Mouse (Mus musculus): ENCODE results near the gene Nr4a1.
A peak's percentile ranks its signal among the peaks of the same experiment; 100 is the strongest.

Gene Nr4a1

DNA sequence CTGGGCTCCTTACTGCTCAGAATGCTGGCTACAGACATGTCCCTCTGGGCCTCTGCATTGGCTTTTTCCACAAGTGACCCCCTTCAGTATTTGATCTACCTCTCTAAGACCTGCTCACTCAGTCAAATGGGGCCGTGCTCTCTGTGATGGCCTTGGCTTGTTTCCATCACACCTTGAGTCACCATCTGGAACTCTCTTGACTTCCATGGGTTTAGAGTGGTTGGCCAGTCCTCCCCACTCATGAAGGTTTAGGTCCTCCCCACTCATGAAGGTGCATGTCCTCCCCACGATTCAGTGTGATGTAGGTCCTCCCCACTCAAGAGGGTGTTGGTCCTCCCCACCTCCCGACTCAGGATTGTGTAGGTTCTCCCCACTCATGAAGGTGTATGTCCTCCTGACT lies 20.9 kb upstream of the Nr4a1 start:
- no peak for DNase-seq (ENCODE audit: extremely low read depth, low read depth, low spot score)

DNA sequence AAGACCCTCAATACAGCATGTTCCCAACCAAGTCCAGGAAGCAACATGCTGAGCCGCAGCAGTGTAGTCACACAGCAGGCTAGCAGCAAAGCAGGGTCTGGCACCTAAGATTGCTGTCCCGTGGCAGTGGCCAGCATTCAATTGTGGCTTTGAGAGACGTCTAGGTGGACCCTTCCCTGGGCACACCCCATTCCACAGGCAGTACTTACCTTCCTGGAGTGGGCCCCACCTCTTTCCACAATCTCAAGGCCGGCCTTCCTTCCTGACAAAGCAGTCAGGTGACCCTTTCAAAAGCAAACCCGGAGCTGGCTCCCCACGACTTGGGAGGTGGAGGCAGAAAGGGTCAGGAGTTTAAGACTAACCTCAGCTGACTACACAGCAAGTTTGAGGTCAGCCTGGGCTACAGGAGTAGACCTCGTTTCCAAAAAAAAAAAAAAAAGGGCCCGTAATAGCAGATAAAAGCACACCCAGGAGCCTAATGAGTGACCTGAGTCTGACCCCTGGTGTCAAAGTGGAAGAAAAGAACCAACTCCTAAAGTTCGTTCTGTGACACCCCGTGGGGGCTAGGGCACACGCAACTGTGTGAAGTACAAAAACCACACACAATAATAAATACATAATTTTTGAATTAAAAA lies 20.3 kb upstream of the Nr4a1 start:
- no peak for DNase-seq (ENCODE audit: extremely low read depth, low read depth, low spot score)

DNA sequence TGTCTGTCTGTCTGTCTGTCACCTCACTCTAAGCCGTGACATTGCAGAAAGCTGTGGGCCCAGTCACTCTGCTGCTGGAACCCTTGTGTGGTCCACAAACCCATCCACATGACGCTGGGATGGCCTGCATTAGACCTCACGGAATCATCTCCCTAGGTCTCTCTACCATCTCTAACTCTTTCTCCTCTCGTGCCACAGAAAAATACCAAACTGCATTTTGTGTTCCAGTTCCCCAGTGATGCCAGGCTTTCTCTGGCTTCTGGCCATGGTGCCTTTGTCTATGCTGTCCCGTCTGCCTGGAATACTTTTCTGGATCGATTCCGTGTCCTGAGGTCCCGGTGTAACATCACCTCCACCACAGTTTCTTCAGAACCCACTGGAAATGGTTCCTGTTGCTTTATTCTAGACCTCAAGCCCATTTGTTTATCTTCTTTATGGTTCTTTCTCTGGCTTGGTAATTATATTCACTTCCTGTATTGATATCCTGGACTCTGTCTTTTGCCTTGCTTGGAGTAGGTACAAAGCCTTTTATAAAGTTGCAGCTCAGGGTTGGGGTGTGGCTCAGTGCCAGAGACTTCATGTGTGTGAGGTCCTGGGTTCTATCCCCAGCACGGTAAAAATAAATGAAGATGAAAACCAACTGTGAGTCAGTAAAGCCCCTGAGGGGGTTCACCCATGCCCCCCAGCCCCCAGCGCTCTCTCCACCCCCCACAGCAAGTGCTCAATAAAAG lies 19.3 kb upstream of the Nr4a1 start:
- DNase-seq (ENCODE audit: extremely low read depth, low read depth, low spot score), result no peak

DNA sequence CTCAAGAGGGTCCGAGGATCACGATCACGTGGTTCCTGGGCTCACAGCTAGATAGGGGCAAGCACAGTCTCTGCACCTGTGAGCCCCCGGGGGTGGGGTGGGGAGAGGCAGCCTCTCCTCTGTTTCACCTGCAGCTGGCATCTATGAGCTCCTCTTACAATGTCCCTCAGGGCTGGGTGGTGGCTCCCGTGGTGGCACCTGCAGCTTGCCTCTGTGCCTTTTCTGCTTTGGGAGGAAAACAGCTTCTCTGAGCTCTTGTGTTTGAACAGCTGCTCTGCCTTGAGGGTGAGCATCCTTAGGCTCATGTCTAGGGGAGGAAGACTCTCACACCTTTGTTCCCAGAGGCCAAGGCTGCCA lies 18.7 kb upstream of the Nr4a1 start:
- DNase-seq (ENCODE audit: extremely low read depth, low read depth, low spot score), result no peak

DNA sequence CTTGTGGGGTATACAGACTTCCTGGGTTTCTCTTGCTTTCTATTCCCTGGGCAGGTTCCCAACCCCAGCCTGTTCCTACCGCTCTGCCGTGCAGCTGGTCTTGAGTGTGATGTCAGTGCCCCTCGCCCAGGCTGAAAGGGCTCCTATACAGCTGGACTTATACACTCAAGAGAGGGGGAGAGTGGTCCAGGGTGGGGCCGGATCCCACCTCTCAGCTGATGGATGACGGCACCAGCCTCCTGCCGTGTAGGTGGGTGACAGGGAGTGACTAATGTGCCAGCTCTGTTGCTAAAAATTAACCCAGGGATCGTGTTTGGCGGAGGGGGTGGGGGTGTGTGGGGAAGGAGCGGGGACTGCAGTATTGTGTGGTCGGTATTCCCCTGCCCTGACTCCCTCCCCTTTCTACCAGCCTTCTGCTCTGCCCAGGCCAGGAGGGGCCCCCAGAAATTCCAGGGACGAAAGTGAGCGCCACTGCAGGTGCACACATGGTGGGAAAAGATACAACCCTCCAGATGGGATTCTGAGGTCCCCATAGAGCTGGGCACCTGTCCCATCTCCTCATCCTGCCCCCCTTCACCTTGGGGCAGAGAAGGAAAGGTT lies 18.2 kb upstream of the Nr4a1 start:
- no peak for DNase-seq (ENCODE audit: extremely low read depth, low read depth, low spot score)

DNA sequence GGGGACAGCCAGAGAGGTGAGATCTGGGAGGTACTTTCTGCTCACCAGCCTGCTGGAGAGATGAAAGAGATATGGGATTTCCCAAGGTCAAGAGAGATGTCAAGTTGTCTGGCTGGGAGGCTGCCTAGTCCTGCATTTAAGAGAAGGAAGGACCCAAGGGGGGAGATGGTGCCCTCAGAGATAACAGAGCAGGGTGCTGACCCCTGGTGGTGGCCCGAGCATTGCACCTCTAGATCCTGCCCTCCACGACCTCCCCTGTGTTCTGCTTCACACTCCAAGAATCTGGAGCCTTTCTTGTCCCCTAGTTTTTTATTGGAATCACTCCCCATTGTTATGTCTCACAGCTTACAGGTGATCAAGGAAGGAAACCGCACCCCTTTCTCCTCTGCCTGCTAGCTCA lies 17.2 kb upstream of the Nr4a1 start:
- no peak for DNase-seq (ENCODE audit: extremely low read depth, low read depth, low spot score)

DNA sequence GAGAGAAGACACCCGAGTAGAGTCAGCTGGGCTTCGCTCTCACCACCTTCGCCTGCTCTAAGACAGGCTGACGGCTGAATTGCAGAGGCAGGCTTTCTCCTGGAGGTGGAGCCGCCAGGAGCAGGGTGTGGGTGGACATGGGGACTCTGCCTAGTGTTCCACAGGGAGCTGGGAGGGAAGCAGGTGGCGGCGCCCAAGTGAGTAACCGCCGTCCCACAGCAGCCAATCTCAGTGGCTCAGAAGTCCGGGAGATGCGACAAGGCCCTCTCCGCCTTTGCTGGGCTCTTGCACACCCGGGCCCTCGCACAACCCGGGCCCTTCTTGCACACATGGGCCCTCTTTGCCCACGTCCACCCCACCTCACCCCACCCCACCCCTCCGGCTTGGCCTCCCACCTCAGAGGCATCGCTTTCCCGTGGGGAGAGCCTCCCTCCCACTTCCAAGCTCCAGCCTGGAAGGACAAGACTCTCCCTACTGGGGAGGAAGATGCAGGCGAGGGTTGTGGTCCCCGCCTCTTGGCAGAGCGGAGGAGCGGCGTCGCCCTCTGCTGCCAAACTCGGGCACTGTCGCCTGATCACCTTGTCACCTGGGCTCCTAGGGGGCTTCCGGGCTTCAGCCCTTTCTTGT lies 15.1 kb upstream of the Nr4a1 start:
- no peak for DNase-seq (ENCODE audit: extremely low read depth, low read depth, low spot score)

DNA sequence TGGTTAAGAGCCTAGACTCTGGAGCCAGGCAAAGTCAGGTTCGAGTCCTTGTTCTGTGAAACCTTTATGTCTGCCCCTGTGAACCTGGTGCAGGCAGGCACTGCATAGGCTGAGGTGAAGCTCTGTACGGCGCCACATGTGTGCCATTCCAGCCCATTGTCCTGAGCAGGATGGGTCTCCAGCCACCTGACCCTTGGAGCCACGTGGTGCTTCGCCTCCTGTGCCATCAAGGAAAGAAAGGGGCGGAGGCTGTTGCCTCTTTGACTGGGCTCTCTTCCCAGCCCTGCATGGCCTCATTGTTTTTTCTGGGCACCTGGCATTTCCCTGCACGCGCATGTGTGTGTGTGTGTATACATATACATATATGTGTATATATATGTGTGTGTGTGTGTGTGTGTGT lies 14.2 kb upstream of the Nr4a1 start:
- DNase-seq (ENCODE audit: extremely low read depth, low read depth, low spot score), result no peak

DNA sequence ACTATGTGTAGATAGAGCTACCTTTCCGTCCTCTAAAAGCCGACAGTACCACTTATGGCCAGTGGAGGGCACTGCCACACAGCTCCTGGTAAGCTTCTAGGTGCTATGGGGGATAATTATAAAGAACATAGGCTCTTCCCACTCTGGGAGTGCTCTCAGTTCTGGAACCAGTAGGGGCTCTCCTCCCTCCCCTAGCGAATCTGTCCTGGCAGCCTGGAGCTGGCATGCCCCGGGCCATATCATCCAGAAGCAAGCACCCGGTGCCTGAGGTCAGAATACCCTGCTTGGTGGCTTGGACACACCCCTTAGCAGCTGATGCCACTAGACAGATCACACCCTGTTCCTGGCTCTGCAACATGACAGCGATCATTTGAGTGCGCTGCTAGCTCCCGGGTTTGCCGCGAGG lies 13.3 kb upstream of the Nr4a1 start:
- no peak for DNase-seq (ENCODE audit: extremely low read depth, low read depth, low spot score)

DNA sequence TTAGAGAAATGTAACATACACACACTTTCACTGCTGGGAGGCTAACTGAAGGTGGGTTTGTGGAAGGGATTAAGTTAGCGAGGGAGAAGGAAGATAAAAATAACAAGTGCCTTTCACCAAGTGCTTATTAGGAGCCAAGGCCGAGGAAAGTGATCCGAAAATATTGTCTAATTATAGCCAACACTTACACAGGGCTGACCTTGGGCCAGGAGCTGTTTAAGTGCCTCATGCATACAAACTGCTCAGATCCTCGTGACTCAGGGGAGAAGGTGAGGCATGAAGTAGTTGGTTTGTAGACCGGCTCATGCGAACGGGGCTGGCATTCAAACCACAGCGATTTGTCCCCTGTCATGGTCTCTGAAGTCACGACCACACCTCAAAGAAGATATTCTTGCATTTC lies 12.8 kb upstream of the Nr4a1 start:
- no peak for DNase-seq (ENCODE audit: extremely low read depth, low read depth, low spot score)

DNA sequence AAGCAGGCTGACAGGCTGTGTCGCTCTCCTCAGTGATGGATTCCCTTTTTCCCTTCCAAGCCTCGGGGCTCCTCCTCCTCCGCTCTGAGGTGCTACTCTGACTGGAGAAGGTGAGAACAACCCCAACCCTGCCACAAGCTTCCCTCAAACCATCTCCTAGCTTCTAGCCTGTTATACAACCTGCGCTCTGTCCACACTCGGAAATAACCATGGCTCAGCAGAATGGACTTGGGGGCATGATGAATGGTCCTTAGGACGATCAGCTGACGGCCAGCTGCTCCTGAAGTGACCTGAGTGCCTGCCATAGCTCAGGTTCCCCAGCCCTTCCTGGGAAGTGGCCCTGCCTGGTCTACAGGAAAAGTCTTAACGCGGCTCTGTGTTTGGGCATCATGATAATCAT lies 12.2 kb upstream of the Nr4a1 start:
- DNase-seq (ENCODE audit: extremely low read depth, low read depth, low spot score), result no peak

DNA sequence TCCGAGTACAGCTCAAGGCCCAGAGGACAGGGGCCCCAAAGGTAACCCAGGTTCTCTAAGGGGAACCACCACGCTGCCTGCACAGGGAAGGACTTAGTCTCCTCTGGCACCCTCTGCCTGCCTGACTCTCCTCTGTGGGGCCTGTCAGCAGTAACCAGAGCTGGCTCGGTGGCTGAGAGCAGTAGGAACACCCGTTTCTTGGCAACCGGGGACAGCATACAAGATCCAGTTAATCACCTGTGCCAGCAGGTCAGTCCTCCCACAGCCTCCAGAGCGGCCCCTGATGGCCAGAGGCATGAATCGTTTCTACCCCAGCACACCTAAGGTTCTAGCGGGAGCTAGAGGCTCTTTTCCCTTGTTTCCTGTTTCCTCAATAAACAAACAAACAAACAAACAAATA lies 11.4 kb upstream of the Nr4a1 start:
- DNase-seq (ENCODE audit: extremely low read depth, low read depth, low spot score), result no peak

DNA sequence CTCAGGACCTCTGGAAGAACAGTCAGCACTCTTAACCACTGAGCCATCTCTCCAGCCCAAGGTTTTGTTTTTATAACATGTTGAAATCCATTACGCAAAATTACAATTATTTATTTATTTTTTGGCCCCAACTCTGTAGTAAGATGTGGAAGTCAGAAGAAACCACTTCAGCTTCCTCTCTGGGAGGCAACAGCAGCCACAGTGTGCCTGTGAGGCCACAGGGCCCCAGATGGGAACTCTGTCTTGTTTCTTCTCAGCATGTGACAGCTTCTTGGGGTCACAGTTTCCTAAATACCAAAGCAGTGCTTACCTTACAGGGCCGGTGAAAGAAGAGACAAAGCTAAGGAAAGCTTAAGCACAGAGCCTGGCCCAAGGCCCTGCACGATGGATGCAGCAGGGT lies 10.1 kb upstream of the Nr4a1 start:
- no peak for DNase-seq (ENCODE audit: extremely low read depth, low read depth, low spot score)

DNA sequence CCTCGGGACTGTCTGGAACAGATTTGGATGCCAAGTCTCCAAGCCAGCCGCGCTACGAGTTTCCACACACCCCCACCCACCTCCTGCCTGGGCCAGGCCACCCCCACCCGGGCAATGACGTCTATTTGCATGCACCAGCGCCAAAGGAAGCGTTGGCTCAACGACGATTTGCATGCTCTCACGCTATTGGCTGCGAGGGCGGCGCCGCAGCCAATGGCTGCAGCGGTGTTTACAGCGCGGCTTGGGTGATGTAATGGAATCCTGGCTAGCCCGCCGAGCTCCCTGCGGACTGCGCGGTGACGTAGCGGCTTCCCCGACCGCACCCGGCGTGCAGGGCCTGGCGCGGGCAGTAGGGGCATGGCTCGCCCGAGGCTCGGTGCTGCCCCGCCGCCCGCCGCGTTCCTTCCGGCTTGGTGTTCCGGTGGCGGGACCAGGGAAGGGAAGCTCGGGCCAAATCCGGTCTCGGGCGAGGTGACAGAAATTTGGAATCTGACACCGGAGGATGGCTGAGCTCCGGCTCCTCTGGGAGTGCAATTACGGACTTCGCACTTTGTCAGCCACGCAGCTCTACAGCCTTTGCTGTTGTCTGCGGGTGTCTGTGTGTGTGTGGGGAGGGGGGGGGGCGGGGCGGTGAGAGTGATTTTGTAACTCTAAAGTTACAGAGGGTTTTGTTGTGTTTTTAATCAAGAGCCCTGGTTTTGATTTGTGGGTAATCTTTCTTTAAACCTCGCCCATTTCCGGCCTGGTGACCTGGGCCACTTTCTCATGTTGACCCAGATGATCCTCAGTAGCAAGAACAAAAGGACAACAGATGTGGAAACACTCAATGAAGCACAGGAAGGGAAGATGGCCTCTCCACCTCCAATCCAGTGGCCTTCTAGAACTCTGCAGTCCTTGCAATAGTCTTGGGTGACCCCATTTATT lies 7.6 kb upstream of the Nr4a1 start:
- peak; percentile 81 for DNase-seq (ENCODE audit: extremely low read depth, low read depth, low spot score)

DNA sequence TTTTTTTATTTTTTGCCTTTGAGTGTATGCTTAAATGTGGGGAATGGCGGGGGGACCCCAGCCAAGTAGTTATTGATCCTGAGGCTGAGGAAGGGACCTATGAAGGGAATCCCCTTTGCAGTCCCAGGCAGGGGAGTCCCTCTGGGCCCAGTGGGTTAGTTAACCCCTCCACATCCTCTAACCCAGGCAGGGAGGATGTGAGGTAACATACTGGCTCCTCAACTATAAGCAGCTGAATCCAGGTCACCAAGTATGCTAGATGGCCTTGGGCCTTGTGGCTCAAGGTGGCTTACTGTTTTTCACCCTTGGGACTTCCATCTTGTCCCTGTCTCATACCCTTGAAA lies 6.9 kb upstream of the Nr4a1 start:
- DNase-seq (ENCODE audit: extremely low read depth, low read depth, low spot score), result no peak

DNA sequence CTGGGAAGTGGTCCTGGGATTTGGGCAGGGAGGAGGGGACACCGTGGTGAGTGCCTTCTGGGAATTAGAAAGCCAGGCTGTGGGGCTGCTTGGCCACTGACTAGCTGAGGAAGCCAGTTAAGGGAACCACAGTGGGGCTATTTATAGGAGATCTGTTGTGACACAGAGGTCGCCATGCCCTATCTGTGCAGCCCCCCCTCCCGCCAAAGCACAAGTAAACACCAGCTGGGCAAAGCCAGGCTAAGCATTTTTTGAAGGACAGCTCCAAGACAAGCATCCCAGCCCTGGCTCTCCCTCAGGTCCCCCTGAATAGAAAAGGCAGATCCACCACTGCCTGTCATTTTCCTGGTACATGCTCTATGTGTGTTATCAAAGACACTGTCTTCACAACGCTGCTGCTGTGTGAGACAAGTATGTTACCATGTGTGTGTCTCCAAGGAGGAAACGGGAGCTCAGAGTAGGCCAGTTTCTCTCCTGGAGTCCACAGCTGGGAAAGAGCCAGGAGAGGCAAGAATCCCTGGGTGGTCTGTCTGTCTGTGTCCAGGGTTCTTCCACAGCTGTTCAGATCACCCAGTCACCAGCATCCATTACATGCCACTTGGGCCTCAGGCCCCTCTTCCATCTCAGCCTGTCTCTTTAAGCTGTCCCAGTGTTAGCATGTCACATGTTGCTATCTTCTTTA lies 5.9 kb upstream of the Nr4a1 start:
- no peak for DNase-seq (ENCODE audit: extremely low read depth, low read depth, low spot score)

DNA sequence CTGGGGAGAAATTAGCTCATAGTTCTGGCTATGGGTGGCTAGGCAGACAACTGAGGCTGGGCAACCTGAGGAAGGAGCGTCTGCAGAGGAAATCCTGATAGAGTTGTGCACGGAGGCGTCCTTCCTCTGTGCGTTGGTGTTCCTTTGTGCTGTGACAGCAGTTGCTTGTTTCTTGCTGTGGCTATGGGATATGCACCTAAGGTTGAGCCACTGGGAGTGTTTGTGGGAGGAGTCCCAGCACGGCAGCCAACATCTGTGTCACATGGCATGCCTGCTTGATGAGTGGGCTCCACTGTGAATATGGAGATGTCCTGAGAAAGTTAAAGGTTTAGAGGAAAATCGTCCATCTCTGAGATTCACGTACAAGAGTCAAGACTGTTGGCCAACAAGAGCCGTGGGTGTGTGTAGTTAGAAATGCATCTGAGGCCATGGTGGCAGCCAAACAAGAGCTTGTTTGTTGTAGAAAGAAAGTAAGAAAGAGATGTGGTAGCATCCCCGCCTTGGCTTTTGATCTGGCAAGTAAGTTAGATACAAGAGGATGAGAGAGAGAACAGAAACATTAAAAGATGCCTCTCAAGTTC lies 3.8 kb upstream of the Nr4a1 start:
- no peak for DNase-seq (ENCODE audit: extremely low read depth, low read depth, low spot score)

DNA sequence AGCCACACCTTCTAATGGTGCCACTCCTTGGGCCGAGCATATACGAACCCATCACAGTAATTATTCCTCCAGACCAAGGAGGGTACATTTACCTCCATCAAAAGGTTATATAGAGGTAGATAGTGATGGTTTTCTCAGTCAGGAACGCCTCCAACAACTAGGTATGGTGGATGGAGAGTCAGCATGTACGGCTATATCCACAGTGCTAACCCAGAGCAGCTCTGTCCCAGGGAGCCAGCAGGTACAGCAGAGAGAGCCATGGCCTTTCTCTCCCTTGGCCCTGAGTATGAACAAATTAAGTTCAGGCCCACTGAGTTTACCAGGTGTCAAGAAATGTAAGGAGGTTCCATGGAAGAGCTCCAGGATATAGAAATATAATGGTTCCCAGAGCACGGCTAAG lies 2.1 kb upstream of the Nr4a1 start:
- no peak for DNase-seq (ENCODE audit: extremely low read depth, low read depth, low spot score)

DNA sequence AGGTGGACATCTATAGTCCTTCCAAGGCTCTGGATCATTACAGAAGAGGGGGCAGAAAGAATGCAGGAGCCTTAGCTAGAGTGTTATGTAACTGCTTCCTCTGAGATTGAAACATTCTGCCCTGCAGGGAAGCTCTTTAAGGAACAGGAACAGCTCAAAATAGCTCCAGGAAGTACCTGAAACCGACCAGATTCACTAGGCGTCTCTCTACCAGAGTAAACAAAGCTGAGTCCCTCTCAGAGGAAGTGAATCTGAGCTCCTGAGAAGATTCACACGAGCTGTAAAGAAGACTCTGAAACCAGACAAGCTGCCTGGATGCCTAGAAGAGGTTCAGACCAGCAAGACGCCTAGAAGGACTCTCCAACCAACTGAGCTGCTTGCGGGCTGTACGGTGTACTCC lies 1.5 kb upstream of the Nr4a1 start:
- DNase-seq (ENCODE audit: extremely low read depth, low read depth, low spot score), result no peak

DNA sequence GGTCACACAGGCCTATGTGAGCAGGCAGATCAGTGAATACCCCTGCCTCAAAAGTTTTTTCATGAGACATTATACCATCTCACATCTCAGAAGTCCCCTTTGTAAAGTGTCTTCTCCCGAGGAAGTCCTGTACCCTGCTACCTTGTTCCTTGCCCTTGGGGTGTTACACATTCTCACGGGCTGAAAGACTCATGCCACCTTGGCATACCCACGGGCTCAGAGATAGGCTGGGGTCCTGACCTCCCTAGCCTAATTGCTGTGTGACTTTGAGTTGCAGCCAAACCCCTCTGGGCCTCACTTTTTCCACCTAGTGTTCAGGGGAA lies 545 bp upstream of the Nr4a1 start:
- no peak for DNase-seq (ENCODE audit: extremely low read depth, low read depth, low spot score)
